Mouse (Mus musculus): ENCODE data around the gene Cdc42se2. TPM values are rescaled to one million over a fixed set of nuclear protein-coding genes. Genes with fewer than 3 reads are reported as not detected.

The Cdc42se2 gene
- polyA plus RNA-seq, 1 experiment from 2014 or later, result 56.0 TPM

- no peak for ATAC-seq (ENCODE audit: extremely low read depth, insufficient number of reproducible peaks, low FRiP score, low TSS enrichment)
- no peaks in the 10 kb centered on the region for H3K9me3 ChIP-seq
- H3K27me3 ChIP-seq (replicated peaks), result no peaks in the 10 kb centered on the region
- no peak overlapping the region for H3K4me2 ChIP-seq
- WGBS, result 84% methylated on average over 8 of the region's 8 CpGs
- H3K27ac ChIP-seq (replicated peaks), result no peak overlapping the region
- H3K4me3 ChIP-seq, result no peak overlapping the region
- peaks cover 37% of the 10 kb centered on the region for H3K36me3 ChIP-seq
- no peaks in the 10 kb centered on the region for H3K4me1 ChIP-seq
- no peak overlapping the region for H3K9ac ChIP-seq
These were observed 113.7 kb downstream of the Cdc42se2 start for GRCm38 (mm10) chr11:54673575-54674298.

Other genes starting within 250 kb of the Cdc42se2 start
- gene Lyrm7, start 73.2 kb upstream of the Cdc42se2 start, polyA plus RNA-seq (2015; fragmentation: Nextera tagmentation; extraction: Ambion mirVana), result 12.2 and 17.2 TPM in 2 replicates
- gene Hint1, start 78.7 kb upstream of the Cdc42se2 start, polyA plus RNA-seq (2015; fragmentation: Nextera tagmentation; extraction: Ambion mirVana), result 637 and 710 TPM in 2 replicates
- 1,129 and 1,294 TPM in 2 replicates for gene Gpx3, start 114.8 kb upstream of the Cdc42se2 start, polyA plus RNA-seq (2015; fragmentation: Nextera tagmentation; extraction: Ambion mirVana)
- gene Tnip1, start 175.2 kb upstream of the Cdc42se2 start, polyA plus RNA-seq (2015; fragmentation: Nextera tagmentation; extraction: Ambion mirVana), result 18.6 and 21.2 TPM in 2 replicates
- 315 and 354 TPM in 2 replicates for gene Anxa6, start 245.8 kb upstream of the Cdc42se2 start, polyA plus RNA-seq (2015; fragmentation: Nextera tagmentation; extraction: Ambion mirVana)